Mouse (Mus musculus): ENCODE data around the gene Nlgn2.

The Nlgn2 gene

DNA sequence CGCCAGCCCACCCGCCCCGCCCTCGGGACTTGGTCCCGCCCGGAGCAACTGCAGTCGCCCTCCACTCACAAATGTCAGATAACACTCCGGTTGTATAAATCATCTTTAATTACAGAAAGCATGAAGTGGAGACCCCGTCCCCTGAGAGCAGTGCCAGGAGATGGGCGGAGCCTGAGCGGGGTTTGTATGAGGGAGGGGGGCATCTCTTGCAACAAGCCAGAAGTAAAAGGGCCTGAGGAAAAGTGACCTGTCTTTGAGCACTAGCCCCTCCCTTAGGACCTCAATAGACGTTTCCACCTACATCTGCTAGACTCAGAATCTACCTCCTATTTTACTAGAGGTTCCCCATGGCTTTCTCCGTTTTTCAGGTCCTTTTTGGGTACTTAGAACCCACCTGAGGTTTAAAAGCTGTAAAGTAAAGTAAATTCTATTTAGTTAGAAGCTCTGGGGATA, 41.6 kb downstream of the Nlgn2 start:
- no peak for DNase-seq (ENCODE audit: low read depth, low spot score)

DNA sequence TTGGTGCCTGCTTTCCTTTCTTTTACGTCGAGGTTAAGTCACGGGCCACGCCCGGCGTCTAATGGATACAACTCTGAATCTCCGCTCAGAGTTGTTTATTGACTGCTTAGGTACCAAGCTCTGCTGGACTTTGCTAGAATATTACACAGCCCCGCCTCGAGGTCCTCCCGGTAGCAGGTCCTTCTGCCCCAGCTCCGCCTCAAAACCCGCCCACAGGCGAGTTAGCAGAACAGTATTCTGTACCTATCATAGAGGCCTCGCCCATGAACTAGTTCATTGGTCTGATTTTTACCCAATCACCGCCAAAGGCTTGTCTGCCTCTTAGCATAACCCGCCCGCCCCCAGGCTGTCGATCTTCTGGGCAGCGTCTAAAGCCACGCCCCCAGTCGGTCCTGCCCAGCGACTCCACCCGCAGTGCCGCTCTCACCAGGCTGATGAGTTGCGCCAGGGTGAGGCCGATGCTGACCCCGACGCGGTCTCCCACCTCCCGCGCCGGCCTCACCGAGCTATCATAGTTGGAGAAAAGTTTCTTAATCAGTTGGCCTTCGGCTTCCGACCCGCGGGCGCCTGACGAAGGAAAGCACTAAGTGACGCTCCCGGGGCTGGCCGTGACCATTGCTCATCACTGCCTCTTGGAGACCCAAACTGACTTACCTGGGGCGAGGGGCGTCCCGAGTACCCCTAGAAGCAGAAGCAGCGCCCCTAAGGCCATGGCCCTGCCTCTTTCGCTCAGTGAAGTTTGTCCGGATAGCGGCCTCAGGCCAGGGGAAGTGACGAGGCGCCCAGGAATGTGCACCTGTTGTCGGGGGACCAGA, 42.2 kb downstream of the Nlgn2 start, which contains the start of gene Chrnb1:
TSS of gene Chrnb1 (minus strand) at position 776 of the 815 bp plus-strand sequence.
- DNase-seq (ENCODE audit: low read depth, low spot score), result peak; percentile 93

GRCm38 (mm10) chr11:69793429-69793828, 44.2 kb downstream of the Nlgn2 start:
- DNase-seq (ENCODE audit: low read depth, low spot score), result no peak

DNA sequence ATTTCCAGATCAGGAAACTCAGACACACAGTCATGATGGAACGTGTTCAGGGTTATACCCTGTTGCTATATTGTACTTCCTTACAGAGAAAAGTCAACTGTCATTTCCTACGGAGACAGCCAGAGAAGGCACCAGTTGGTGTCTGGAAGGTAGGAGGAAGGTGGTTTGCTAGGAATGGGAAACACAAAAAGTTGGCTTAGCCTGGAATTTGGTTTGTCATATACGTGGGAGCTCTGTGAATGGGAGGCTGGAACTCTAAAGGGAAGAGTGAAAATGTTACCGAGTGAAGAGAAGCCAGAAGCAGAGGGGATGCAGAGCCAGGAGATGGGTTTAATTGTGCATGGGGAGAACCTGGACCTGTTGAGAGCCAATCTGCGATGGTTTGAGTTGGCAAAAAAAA, 46.2 kb downstream of the Nlgn2 start:
- no peak for DNase-seq (ENCODE audit: low read depth, low spot score)

DNA sequence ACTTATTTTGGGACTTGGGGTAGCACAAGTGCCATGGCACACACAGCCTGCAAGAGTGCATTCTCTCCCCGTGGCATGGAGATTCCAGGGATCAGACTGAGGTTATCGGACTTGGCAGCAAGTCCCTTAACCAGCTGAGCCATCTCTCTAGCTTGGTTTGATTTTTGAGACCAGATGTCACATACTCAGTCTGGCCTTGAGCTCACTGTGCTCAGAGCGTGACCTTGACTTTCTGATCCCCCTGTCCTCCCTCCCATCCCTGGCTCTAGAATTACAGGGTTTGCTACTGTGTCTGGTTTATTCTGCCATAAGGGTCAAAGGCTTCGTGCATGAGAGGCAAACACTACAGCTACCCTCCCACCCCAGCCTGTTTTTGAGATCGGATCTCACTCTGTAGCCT, 48.2 kb downstream of the Nlgn2 start:
- no peak for DNase-seq (ENCODE audit: low read depth, low spot score)

DNA sequence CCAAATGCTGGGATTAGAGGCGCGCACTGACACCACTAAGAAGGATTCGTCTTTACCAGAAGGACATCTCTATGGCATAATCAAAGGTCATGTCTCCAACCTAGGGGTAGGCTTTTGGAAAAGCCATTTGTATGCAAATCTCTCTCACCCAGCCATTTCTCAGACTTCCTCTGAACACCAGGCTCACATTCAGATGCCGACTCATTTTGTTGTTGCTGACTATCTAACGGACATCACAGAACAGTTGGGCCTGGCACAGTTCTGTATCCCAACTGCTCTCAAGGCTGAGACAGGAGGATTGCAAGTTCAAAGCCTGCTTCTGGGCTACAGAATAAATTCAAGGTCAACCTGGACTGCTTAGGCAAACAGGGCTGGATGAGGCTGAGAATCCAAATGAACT, 50.3 kb downstream of the Nlgn2 start:
- no peak for DNase-seq (ENCODE audit: low read depth, low spot score)

- DNase-seq (ENCODE audit: low read depth, low spot score), result no peak
Measured at GRCm38 (mm10) chr11:69784793-69785272, 52.8 kb downstream of the Nlgn2 start.

- no peak for DNase-seq (ENCODE audit: low read depth, low spot score)
Measured at GRCm38 (mm10) chr11:69781828-69782227, 55.8 kb downstream of the Nlgn2 start.

DNA sequence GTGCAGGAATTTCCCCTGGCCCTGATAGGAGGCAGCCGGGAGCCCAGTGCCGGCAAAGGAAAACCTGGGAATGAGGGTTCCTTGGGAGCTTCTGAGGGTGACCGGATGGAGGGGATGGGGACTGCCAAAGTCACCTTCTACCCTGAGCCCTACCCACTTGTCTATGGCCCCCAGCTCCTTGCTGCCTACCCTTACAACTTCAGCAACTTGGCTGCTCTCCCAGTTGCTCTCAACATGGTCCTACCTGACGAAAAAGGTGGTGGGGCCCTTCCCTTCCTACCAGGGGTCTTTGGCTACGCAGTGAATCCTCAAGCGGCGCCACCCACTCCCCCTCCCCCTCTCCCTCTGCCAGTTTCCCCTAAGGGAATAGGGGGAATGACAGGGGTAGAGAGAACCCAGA, 58.6 kb downstream of the Nlgn2 start:
- no peak for DNase-seq (ENCODE audit: low read depth, low spot score)

DNA sequence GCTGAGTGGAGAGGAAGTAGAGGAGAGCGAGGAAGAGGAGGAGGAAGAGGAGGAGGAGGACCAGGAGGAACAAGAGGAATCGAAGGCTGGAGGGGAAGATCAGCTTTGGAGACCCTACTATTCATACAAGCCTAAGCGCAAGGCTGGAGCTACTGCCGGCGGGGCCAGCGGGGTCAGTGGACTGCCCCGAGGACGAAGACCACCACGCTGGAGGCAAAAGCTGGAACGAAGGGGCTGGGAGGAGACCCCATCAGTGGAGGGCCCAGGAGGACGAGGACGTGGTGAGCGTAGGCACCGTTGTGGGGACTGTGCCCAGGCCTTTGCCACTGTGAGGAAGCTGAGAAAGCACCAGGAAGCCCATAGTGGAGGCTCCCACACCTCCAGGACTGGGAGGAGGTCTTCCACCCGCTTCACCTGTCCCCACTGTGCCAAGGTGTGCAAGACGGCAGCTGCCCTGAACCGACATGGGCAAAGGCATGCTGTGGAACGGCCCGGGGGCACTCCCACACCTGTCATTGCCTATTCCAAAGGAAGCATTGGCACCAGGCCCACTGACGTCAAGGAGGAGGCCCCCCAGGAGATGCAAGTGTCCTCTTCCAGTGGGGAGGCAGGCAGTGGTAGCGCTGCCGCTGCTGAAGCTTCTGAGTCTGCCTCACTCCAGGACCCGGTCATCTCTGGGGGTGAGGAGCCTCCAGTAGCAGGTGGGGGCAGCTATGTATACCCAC, 59.2 kb downstream of the Nlgn2 start:
- DNase-seq (ENCODE audit: low read depth, low spot score), result no peak

- no peak for DNase-seq (ENCODE audit: low read depth, low spot score)
Measured at GRCm38 (mm10) chr11:69777504-69778257, 59.9 kb downstream of the Nlgn2 start.

DNA sequence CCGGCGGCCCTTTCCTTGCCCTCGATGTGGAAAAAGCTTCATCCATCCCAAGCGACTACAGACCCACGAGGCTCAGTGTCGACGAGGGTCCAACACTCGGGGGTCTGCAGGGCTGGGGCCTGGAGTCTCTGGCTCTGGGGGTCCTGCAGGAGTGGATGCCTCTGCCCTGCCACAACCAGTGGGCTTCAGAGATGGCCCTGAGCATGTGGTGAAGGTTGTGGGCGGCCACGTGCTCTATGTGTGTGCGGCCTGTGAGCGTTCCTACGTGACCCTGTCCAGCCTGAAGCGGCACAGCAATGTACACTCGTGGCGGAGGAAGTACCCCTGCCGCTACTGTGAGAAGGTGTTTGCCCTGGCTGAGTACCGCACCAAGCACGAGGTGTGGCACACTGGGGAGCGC, 61.1 kb downstream of the Nlgn2 start:
- no peak for DNase-seq (ENCODE audit: low read depth, low spot score)

- no peak for DNase-seq (ENCODE audit: low read depth, low spot score)
Measured at GRCm38 (mm10) chr11:69775716-69776115, 61.9 kb downstream of the Nlgn2 start.

GRCm38 (mm10) chr11:69774961-69775360, 62.6 kb downstream of the Nlgn2 start:
- DNase-seq (ENCODE audit: low read depth, low spot score), result no peak
